ENCODE assay signal across 14 mouse cellular contexts in genomic region chr7:110248677-110249076, GRCm38 (mm10).
"Had no signal": no experiment of that assay in that cellular context is flagged by ENCODE, and none has a peak within 500 bp of the region (broad histone marks: within the 10 kb centered on the region; RNA-seq: fewer than 3 reads in every experiment).

No protein-coding gene starts in this region.

- H3K36me3 ChIP-seq: midbrain, embryonic 12.5 days had no signal

- H3K4me2 ChIP-seq: limb, embryonic 13.5 days; midbrain, embryonic 12.5 days; neural tube, embryonic 13.5 days had no signal

- H3K9ac ChIP-seq: limb, embryonic 13.5 days; liver, embryonic 14.5 days; midbrain, embryonic 12.5 days; neural tube, embryonic 13.5 days had no signal

- H3K27me3 ChIP-seq: limb, embryonic 13.5 days; megakaryocyte, embryonic 14.5 days; midbrain, embryonic 12.5 days; neural tube, embryonic 13.5 days had no signal

- DNase-seq: kidney, postnatal 25 days; layer of hippocampus, postnatal 36 days; lung, adult 18-20 months; lung, postnatal 4 days; retina, postnatal 1 day; right cerebral cortex, postnatal 4 days; spleen, adult 18-20 months; thymus, postnatal 36 days had no signal

- H3K27ac ChIP-seq: limb, embryonic 13.5 days; liver, embryonic 14.5 days; midbrain, embryonic 12.5 days; neural tube, embryonic 13.5 days had no signal

- H3K4me3 ChIP-seq: limb, embryonic 13.5 days; megakaryocyte, embryonic 14.5 days; midbrain, embryonic 12.5 days; neural tube, embryonic 13.5 days had no signal

- H3K9me3 ChIP-seq: limb, embryonic 13.5 days; megakaryocyte, embryonic 14.5 days; midbrain, embryonic 12.5 days had no signal

- ATAC-seq: midbrain, embryonic 16.5 days had no signal

- H3K4me1 ChIP-seq: midbrain, embryonic 12.5 days; neural tube, embryonic 13.5 days had no signal
